Mouse (Mus musculus): ENCODE measurements around the gene Vmn2r32. TPM values are rescaled to one million over a fixed set of nuclear protein-coding genes. Genes with fewer than 3 reads are reported as not detected.
"Not testable (repeated sequence)": the region's sequence is repeated elsewhere in the genome, so short reads cannot be mapped to it uniquely, and the experiment has no call there.

Gene Vmn2r32
- not detected for total RNA-seq (2021)
- long read RNA-seq = 0 reads

DNA sequence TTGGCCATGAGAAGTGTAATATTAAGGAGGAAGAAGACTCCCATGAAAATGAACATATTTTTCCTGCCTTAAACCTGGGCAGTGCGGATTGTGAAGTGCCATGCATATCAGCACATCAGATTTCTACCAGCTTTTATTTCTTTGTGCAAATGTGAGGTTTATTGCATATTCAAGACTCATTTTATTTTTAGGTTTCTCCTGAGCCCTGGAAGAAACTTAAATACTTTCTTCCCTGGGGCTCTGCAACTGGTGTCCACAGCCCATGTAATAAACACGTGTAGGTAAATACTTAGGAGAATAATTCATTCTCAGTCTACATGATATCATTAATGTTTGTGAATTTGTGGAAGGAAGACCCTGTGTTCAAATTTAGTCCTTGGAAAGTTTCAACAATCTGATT is at the start of gene Vmn2r32:
Gene Vmn2r32 (minus strand): TSS at position 101 of the 400 bp plus-strand sequence.
- not testable (repeated sequence) for DNase-seq (ENCODE audit: low spot score in 2 of 2)

Other genes with a start within 250 kb of the Vmn2r32 start
- gene Vmn2r29, start 232.7 kb downstream of the Vmn2r32 start, total RNA-seq (2021) = 1 to 10 TPM; 1.6 to 2.6 TPM
- 10 to 100 TPM; 13.0 to 15.3 TPM for gene Gm45844, start 201.7 kb downstream of the Vmn2r32 start, total RNA-seq (2021)
- gene Clcn4, start 179.2 kb downstream of the Vmn2r32 start, total RNA-seq (2021) = 100 to 1,000 TPM; 168 to 170 TPM
- under 1 TPM; 0.11 to 0.21 TPM for gene Vmn2r30, start 142.4 kb downstream of the Vmn2r32 start, total RNA-seq (2021)
- under 1 TPM in 1 of 2 experiments, not detected in 1; 0.56 TPM for gene Gm45783, start 105.4 kb downstream of the Vmn2r32 start, total RNA-seq (2021)
- not detected for gene Vmn2r31, start 80.3 kb downstream of the Vmn2r32 start, total RNA-seq (2021)
- not detected for gene Vmn2r33, start 86.8 kb upstream of the Vmn2r32 start, total RNA-seq (2021)
- not detected for gene Vmn2r34, start 209.5 kb upstream of the Vmn2r32 start, total RNA-seq (2021)

Data from layer of hippocampus, postnatal 10 days (tissue).